Mouse (Mus musculus): ENCODE data around the gene Ephx3.

The Ephx3 gene

DNA sequence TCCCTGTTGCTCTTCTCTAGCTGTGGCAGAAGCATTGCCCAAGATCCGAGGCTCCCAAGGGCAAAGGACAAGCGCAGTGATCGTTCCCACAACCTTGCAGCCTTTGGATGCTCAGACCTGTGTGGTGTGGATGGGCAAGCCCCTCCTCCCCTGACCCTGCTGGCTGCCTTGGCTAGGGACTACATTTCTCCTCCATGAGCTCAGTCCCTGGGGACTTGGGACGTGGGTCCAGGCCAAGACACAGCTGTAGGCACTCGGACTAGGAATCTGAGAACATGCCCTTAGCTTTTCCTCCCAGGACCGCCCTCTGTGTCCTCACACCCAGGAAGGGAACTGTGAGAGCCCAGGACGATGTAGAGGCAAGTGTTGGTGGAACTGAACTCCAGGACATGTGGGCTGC lies 16.2 kb downstream of the Ephx3 start:
- no peak for DNase-seq (ENCODE audit: low read depth, low spot score)

DNA sequence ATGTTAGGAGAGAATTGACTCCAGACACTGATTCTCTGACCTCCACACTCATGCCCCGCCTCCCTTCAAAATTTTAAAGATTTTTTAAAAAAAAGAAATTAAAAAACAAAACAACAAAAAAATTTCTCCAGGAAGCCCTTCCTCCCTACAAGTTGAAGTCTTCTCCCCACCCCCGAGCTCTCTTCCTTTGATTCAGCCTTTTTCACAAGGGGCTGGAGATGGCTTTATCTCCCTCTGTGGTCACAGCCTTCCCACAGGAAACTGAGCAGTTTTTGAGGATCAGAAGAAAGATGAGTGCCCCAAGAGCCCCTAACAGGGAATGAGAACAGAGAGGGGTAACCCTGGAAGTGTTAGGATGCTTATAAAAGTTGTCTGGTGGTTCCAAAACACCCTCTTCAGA lies 16.9 kb downstream of the Ephx3 start:
- no peak for DNase-seq (ENCODE audit: low read depth, low spot score)

DNA sequence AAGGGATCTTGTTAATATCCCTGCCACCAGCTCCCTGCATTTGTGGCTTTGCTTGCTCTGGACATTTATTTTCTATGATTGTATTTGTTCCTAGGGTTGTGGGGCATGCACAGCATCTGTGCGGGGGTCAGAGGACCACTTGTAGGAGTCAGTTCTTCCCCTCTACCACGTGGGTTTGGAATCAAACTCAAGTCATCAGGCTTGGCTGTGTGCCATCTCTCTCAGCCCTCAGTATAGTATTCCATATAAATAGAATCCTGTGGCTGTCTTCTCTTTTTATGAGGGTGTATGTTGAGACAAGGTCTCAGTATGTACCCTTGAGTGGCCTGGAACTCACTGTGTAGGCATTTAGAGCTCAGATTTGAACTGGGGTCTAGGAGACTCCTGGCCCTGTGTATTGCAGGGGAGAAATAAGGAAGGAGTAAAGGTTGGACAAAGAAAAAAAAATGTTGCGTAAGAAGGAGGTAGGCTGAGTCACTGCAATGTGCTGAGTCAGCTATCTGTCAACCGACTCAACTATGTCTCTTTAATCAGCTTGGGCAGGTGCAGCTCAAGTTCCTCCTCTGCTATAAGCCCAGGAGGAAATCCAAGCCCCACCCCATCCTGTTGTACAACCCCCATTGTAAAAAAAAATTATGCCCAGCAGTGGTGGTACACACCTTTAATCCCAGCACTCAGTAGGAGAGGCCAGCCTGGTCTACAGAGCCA lies 19.7 kb downstream of the Ephx3 start:
- peak; percentile 18 for DNase-seq (ENCODE audit: low read depth, low spot score)

DNA sequence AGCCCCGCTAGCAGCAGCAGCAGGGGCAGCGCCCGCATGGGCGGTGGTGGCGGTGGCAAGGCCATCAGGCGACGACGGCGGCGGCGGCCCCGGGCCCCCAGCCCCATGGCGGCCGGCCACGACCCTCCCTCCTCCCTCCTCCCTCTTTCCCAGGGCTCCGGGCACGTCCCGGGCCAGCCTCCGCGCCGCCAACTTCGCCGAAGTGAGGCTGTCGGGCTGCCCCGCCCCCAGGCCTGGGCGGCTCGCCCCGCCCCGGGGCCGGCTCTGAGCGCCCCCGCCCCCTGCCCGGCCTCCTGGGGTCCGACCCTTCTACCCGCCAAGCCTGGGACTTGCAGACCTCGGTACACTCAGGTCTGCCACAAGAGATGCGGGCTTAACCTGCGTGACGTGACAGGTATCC lies 22.7 kb downstream of the Ephx3 start, which contains the start of gene Notch3:
Gene Notch3, minus strand, starts transcription at position 166 of the 400 bp plus-strand sequence.
- DNase-seq (ENCODE audit: low read depth, low spot score): no peak

DNA sequence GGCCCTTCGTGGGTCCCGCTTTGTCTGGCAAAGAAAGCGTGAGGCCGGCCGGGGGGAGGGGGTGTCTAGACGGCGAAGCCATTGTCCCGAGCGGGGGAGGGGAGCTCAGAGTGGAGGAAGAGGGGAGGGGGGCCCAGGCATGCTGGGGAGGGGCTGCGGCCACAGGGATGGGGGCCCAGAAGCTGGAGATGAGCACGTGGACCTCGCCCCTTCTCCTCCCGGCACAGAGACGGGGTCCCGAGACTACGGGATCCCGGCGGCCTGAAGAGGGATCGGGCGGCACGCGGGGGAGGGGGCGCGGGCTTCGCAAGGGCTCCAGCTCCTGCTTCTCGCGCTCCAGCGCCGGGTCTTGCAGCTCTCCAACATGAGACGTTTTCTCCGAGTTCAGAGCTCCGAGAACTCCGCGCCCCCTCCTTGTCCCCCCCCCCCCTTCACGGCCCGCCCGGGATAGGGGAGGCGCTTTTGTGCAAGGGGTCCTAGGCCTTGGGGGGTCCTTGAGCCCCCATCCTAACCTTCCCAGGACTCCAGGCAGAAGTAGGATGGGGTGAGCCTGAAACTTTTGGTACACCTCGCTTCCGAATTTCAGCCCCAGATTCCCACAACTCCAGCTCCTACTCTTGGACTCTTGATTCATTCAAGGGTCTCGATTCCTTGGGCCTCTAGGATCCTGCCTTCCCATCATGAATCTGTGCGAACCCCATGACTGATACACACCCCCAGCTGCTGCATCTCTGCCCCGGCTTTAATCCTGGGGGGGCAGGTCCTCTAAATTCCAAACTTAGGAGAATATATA lies 23.4 kb downstream of the Ephx3 start:
- no peak for DNase-seq (ENCODE audit: low read depth, low spot score)

DNA sequence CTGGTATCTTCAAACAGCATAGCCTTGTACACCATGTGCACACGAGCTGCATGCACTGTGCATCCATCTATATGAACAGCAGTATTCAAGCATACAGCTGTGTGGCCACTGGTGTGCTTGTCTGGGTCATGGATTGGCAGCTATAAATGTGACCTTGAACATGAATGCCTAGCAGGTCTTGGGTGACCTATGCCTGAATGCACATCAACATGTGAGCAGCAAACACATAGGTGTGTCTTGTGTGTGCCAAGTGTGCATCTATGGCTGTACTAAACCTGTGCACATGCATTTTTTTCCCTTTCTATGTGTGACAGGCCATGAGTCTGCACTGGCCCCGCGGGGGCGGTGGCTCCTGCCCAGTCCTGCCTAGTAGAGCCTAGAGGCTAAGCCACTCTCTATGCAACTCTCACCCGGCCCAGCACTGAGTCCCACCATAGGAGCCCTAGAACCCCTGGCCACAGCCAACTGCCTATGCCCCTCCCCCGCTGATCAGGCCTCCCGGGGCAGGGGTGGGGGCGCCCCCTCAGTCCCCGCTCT lies 24.0 kb downstream of the Ephx3 start:
- DNase-seq (ENCODE audit: low read depth, low spot score): no peak

DNA sequence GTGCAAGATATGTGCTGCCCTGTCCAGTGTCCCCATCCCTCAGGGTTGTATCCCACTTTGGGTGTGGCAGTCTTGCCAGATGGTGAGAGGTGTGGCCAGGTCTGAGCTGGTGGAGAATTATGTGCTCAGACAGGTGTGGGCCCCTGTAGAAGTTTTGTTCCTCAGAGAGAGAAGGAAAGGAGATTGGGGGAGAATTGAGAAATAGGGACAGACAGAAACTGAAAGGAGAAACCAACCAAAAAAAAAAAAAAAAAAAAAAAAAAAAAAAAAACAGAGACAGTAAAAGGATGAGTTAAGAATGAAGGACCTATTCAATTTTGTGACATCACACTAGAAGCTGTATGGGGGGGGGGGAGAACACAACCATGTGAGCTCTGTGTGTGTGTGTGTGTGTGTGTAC lies 24.6 kb downstream of the Ephx3 start:
- no peak for DNase-seq (ENCODE audit: low read depth, low spot score)

DNA sequence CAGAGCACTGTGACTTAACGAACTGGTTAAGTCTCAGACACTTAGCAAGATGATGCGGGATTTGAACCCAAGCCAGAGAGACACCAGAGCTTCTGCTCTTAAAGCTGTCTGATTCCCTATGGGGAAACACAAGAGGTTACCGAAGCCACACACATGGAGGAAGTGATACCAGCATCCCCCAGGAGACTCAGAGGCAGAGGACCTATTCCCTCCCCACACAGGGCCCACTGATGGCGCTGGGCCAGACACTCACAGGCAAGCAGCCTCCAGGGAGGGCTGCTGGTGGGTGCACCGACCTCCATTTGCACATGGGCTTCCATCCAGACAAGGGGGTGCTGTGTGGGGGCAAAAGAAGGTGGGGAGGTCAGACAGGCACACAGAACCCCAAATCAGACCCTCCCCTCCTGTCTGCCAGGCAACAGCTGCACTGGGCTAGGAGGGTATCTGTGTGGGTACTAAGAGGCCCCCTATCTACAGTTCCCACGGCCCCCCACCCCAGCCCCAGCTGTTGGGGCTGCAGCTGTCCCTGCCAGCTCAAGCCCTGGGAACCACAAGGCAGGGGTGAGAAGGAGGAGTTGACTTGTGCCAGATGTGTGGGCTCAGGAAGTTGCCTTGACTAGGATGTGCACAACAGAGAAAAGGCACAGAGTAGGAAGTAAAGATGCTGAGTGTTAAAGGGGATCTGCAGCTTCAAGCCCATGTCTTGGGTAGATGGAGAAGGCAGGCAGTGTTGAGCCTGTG lies 25.3 kb downstream of the Ephx3 start:
- DNase-seq (ENCODE audit: low read depth, low spot score): no peak

DNA sequence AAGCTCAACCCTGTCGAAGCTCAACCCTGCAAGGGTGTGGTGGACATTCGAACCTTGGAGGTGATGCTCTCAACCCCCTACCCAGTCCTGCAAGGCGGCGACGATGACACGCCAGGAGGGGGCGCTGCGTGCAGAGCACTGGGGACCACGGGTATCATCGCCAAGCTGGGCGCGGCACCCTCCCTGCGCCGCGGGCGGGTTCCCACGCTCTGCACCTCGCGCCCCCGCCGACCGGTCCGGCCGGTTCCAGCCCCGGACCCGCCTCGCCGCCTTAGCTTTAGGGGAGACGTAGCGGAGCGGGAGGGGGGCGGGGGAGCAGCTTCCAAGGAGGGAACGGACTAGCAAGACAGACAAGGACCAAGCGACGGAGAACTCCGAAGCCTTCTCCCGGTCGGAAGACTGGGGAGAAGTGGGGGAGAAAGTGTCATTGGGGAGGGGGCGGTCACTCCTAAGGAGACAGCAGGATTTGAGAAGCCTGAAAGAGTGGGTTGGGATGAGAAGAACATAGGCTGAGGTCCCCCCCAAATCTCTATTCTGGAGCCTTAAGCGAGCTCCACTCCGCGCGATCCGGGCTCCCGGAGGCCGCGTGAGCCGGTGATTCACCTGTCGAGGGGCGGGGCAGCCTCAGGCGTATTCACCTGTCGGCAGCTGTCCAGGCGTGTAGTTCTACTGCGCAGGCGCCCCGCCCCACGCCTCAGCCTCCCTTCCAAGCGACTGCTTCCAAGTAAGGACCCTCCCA lies 27.1 kb downstream of the Ephx3 start:
- DNase-seq (ENCODE audit: low read depth, low spot score): peak; percentile 57

DNA sequence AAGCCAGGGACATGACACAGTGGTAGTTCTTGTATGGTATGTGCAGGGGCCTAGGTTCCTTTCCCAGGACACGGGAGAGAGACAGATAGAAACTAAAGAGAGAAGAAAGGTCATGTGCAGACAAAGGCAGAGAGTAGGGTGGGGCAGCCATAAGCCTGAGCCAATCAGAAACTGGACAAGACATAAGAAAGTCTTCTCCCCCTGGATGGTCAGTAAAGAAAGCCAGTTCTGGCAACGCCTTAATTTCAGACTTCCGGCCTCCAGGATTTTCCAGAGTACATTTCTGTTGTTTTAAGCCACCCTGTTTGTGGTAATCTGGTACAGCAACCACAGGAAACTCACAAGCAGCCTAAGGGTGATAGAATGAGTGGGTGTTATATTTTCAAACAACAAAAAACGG lies 28.5 kb downstream of the Ephx3 start:
- no peak for DNase-seq (ENCODE audit: low read depth, low spot score)

DNA sequence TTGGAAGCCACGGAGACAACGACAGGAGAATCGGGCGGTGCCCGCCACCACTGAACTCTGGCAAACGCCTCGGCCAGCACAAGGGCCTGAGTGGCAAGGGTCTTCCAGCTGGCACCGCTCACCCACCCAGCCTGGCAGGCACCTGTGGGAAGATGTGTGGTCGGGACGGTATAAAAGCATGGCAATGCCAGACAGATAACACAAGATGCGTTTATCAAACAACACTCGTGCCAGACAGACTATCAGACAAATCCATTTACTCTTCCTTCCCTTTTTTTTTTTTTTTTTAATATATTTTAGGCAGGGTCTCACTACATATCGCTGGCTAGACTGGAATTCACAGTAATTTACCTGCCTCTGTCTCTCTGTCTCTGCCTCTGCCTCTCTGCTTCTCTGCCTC lies 30.5 kb downstream of the Ephx3 start:
- no peak for DNase-seq (ENCODE audit: low read depth, low spot score)

DNA sequence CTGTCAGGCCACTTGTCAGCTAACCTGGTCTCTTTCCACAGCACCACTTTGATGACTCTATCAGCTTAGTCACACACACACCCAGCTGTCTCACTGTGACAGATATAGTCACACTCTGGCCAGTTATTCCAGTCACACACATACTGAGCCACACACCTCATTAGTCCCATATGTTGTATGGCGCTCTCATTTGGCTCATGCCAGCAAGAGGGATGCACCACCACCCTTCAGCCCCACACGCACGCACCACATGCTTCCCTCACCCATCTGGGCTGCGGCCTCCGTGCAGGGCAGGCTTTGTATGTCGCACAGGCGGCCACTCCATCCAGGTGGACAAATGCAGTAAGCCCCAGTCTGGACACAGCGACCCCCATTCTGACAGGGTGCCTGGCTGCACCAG lies 42.6 kb downstream of the Ephx3 start:
- DNase-seq (ENCODE audit: low read depth, low spot score): peak; percentile 61

DNA sequence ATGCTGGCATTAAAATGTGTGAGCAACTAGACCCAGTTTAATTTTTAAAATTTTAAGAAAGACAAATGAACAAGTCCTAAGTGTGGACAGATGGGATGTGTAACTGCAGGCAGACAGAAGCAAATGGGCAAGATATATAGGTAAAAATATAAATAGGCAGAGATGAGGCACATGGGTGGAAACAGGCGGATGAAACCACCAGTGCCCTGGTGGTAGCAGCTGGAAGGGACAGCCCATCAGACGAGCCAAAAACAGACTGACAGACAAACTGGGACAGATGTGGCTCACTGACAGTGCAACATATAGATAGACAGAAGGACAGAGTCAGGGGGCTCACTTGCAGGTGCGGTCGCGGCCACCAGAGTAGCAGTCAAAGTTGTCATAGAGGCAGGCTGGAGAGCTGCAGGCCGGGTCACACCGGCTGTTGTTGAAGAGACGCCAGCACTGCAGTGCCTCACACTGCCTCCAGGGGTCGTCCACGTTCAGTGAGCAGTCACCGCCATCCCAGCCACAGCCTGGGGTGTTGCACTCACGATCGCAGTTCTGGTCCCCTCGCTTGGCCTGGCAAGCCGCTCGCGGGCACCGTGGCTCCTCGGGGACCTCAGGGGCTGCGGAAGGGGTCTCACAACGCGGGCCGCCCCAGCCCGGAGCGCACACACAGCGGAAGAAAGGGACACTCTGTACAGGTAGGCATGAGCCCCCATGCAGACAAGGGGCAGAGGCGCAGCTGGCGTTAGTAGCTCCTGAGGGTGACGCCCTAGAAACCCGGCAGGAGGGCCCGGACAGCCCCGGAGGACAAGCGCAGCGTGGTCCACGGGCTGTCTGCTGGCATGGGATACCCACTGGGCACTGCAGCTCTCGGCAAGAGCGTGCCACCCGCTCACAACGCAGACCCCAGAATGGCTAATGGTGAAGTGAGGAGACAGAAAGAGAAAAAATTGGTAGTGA lies 46.2 kb downstream of the Ephx3 start:
- peak; percentile 75 for DNase-seq (ENCODE audit: low read depth, low spot score)

DNA sequence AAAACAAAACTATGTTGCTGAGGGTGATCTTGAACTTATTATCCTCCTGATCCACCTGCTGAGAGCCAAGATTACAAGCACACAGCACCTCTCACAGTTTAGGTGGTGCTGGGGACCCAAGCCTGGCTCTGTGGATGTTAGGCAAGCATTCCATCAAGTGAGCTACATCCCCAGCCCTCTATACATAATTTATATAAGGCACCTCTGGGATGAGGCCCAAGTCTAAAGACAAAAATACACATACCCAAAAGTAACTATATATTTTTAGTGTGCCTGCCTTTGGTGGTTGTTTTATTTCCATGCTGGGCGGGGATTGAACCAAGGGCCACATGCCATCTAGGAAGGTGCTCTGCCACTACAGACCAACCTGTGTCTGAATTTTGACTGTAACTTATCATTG lies 47.1 kb downstream of the Ephx3 start:
- peak; percentile 41 for DNase-seq (ENCODE audit: low read depth, low spot score)
